ENCODE assay signal across 9 mouse cellular contexts in genomic region chr11:32363188-32363587, GRCm38 (mm10). TPM values are rescaled to one million over a fixed set of nuclear protein-coding genes. Genes with fewer than 3 reads are reported as not detected.
DNase-seq lines count a peak whose midpoint lies in the region; ATAC-seq and TF ChIP-seq lines count a peak whose summit lies in the region.
"Had no signal": no experiment of that assay in that cellular context is flagged by ENCODE, and none has a peak within 500 bp of the region (broad histone marks: within the 10 kb centered on the region; RNA-seq: fewer than 3 reads in every experiment).

No protein-coding gene starts in this region.

- no peak for TF ChIP-seq POLR2A in limb, embryonic 14.5 days (IDR thresholded peaks at IDR 0.05; ENCODE audit: borderline replicate concordance, extremely low read depth, insufficient read depth, insufficient read length)

- no peak for TF ChIP-seq CTCF in lung, postnatal 0 days (IDR thresholded peaks at IDR 0.05)

- no peak overlapping the region for H3K4me3 ChIP-seq in embryonic facial prominence, embryonic 12.5 days
- H3K4me3 ChIP-seq in embryonic facial prominence, embryonic 10.5 days, result no peak overlapping the region
- no peak overlapping the region for H3K4me3 ChIP-seq in lung, postnatal 0 days (ENCODE audit: low read depth, low read length)
- no peak overlapping the region for H3K4me3 ChIP-seq in limb, embryonic 14.5 days (replicated peaks; ENCODE audit: low read length)
- H3K4me3 ChIP-seq: erythroblast, embryonic 14.5 days had no signal

- 0 out of 2 replicates have a peak, but pooled peaks cover 4% of the 10 kb centered on the region for H3K36me3 ChIP-seq in embryonic facial prominence, embryonic 12.5 days
- H3K36me3 ChIP-seq in embryonic facial prominence, embryonic 10.5 days (replicated peaks), result peaks cover 35% of the 10 kb centered on the region
- no peaks in the 10 kb centered on the region for H3K36me3 ChIP-seq in lung, postnatal 0 days (ENCODE audit: insufficient read depth, low read length)
- H3K36me3 ChIP-seq in limb, embryonic 14.5 days (ENCODE audit: control insufficient read depth, insufficient read depth, low read length), result peaks cover 3% of the 10 kb centered on the region; the same call in 1 of the 2 replicates

- no peak for DNase-seq in embryonic facial prominence, embryonic 10.5 days (ENCODE audit: low spot score)
- DNase-seq in lung, postnatal 0 days (ENCODE audit: low spot score), result no peak
- DNase-seq in lung, postnatal 10 days, result no peak
- no peak for DNase-seq in limb, embryonic 14.5 days (ENCODE audit: low spot score)
- DNase-seq in right cerebral cortex, postnatal 25 days, result no peak
- DNase-seq in ovary, postnatal 36 days (ENCODE audit: low spot score), result no peak

- H3K27ac ChIP-seq in embryonic facial prominence, embryonic 12.5 days, result peak overlapping the region; percentile 75
- H3K27ac ChIP-seq in embryonic facial prominence, embryonic 10.5 days (replicated peaks), result no peak overlapping the region
- H3K27ac ChIP-seq in lung, postnatal 0 days (ENCODE audit: low read length), result peak overlapping the region; percentile 38; the same call in 1 of the 2 replicates
- peak overlapping the region; percentile 76 for H3K27ac ChIP-seq in limb, embryonic 14.5 days (replicated peaks; ENCODE audit: low read depth, low read length)

- no peaks in the 10 kb centered on the region for H3K9me3 ChIP-seq in embryonic facial prominence, embryonic 12.5 days
- no peaks in the 10 kb centered on the region for H3K9me3 ChIP-seq in embryonic facial prominence, embryonic 10.5 days
- H3K9me3 ChIP-seq in lung, postnatal 0 days (ENCODE audit: low read length), result no peaks in the 10 kb centered on the region
- no peaks in the 10 kb centered on the region for H3K9me3 ChIP-seq in limb, embryonic 14.5 days (ENCODE audit: control insufficient read depth, low read length)

- H3K4me2 ChIP-seq in embryonic facial prominence, embryonic 12.5 days (replicated peaks), result no peak overlapping the region
- no peak overlapping the region for H3K4me2 ChIP-seq in lung, postnatal 0 days (replicated peaks; ENCODE audit: low read depth, low read length)
- H3K4me2 ChIP-seq in limb, embryonic 14.5 days (replicated peaks; ENCODE audit: low read depth, low read length, severe bottlenecking), result no peak overlapping the region

- 82% methylated on average over 3 of the region's 3 CpGs for WGBS in embryonic facial prominence, embryonic 12.5 days
- 76% methylated on average over 3 of the region's 3 CpGs for WGBS in embryonic facial prominence, embryonic 10.5 days
- WGBS in lung, postnatal 0 days, result 65% methylated on average over 3 of the region's 3 CpGs
- WGBS in limb, embryonic 14.5 days, result 69% methylated on average over 3 of the region's 3 CpGs

- H3K27me3 ChIP-seq in embryonic facial prominence, embryonic 12.5 days, result no peaks in the 10 kb centered on the region
- no peaks in the 10 kb centered on the region for H3K27me3 ChIP-seq in embryonic facial prominence, embryonic 10.5 days (replicated peaks; ENCODE audit: low read depth, poor library complexity, severe bottlenecking)
- H3K27me3 ChIP-seq in lung, postnatal 0 days (replicated peaks; ENCODE audit: insufficient read depth, low read length), result no peaks in the 10 kb centered on the region
- no peaks in the 10 kb centered on the region for H3K27me3 ChIP-seq in limb, embryonic 14.5 days (ENCODE audit: control insufficient read depth, insufficient read depth, low read length)

- no peak for TF ChIP-seq EP300 in lung, postnatal 0 days (IDR thresholded peaks at IDR 0.05)

- H3K4me1 ChIP-seq in embryonic facial prominence, embryonic 12.5 days, result peaks cover 32% of the 10 kb centered on the region
- H3K4me1 ChIP-seq in embryonic facial prominence, embryonic 10.5 days, result peaks cover 44% of the 10 kb centered on the region
- H3K4me1 ChIP-seq in lung, postnatal 0 days (ENCODE audit: insufficient read depth, low read depth, low read length), result peaks cover 2% of the 10 kb centered on the region; the same call in 1 of the 2 replicates
- peaks cover 37% of the 10 kb centered on the region for H3K4me1 ChIP-seq in limb, embryonic 14.5 days (ENCODE audit: control insufficient read depth, insufficient read depth, low read length)

- H3K9ac ChIP-seq in embryonic facial prominence, embryonic 12.5 days, result no peak overlapping the region
- no peak overlapping the region for H3K9ac ChIP-seq in lung, postnatal 0 days (replicated peaks; ENCODE audit: low read depth)
- H3K9ac ChIP-seq in limb, embryonic 14.5 days (ENCODE audit: low read depth, low read length, severe bottlenecking), result no peak overlapping the region

- ATAC-seq in embryonic facial prominence, embryonic 12.5 days (ENCODE audit: insufficient number of reproducible peaks, insufficient read depth, low FRiP score, low TSS enrichment), result no peak
- no peak for ATAC-seq in lung, postnatal 0 days
- no peak for ATAC-seq in limb, embryonic 14.5 days (ENCODE audit: low FRiP score, low read depth)
- no peak for ATAC-seq in CD4-positive, CD25-positive, alpha-beta regulatory T cell, adult 4 months

RNA-seq across cellular contexts. Expression of gene Sh3pxd2b, which starts 15.6 kb away (rescaled TPM):
- 28.8 and 30.6 TPM in 2 replicates for polyA plus RNA-seq in embryonic facial prominence, embryonic 12.5 days (2016; fragmentation: Nextera tagmentation; extraction: Ambion mirVana)
- polyA plus RNA-seq in embryonic facial prominence, embryonic 10.5 days (2016; fragmentation: Nextera tagmentation; extraction: Ambion mirVana), result 28.3 and 29.6 TPM in 2 replicates
- polyA plus RNA-seq in lung, postnatal 0 days (2015; fragmentation: Nextera tagmentation; extraction: Ambion mirVana), result 7.4 and 9.4 TPM in 2 replicates
- 44.3 and 52.8 TPM in 2 replicates for polyA plus RNA-seq in limb, embryonic 14.5 days (2012; rRNA removed)
- polyA plus RNA-seq in limb, embryonic 14.5 days (2014; fragmentation: Nextera tagmentation; extraction: Ambion mirVana), result 31.5 and 31.8 TPM in 2 replicates
- under 1 TPM in 1 of 2 experiments, not detected in 1; 0.28 TPM for polyA plus RNA-seq in CD4-positive, CD25-positive, alpha-beta regulatory T cell, adult 4 months (2017; shearing (Covaris generic))
